Mouse (Mus musculus) CD4-positive, CD25-positive, alpha-beta regulatory T cell, adult 2 months (primary cell): Measurements from ENCODE around the gene Fgf2.

Experiments
- DNase-seq: peaks from one replicate; pipeline ENCODE4 v3.0.0-alpha.2; 2012; ENCODE audit warnings: low read depth, low spot score

The Fgf2 gene

GRCm38 (mm10) chr3:37348221-37349165 is at the start of gene Fgf2:
Fgf2 (plus strand) TSS chr3:37348346.
- peak; percentile 78 for DNase-seq

DNA sequence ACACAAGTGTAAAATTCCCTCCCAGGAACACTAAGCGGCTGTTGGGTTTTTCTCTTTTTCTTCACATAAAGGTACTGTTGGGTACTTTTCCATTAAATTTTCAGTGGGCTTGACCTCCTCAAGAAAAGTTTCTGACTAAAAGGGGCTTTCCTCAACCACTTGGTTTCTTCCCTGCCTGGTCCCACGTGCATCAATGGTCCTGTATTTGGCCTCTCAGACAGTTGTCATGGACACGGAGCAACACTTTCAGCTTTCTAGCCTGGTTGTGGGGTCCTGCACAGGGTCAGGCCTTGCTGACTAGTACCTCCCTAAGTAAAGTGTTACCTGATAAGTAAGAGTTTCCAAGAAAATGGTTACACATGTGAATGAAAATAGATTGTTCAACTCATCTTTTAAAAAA is 48.7 kb upstream of the Fgf2 start:
- no peak for DNase-seq

- peak; percentile 88 for DNase-seq
Observed at GRCm38 (mm10) chr3:37302685-37303084, 45.5 kb upstream of the Fgf2 start.

GRCm38 (mm10) chr3:37303392-37304139 is 44.6 kb upstream of the Fgf2 start:
- no peak for DNase-seq

DNA sequence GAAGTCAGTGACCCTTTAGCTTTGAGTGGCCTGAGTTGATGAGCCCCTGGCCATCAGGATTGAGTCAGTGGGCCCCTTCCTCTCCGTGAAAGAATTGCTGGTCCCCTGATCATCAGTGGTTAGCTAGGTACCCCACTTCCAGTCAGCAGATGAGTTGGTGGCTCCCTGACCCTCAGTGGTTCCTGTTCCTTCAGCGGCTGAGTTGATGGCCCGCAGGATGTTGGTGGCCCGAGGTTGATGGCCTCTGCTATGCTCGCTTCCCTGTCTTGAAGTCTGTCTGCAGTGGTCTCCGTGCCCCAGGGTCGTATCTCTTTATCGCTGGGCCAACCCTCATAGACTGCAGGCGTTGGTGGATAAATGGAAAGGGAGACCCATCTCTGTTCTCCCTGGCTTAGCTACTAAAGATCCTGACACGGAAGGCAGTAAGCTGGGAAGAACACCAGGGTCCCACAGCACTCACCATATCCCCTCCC is 36.2 kb upstream of the Fgf2 start:
- no peak for DNase-seq

GRCm38 (mm10) chr3:37312370-37312941 is 35.7 kb upstream of the Fgf2 start, which contains the start of the genes Bbs12 and Cetn4:
Bbs12 (plus strand) TSS chr3:37312554.
Cetn4 (minus strand) TSS chr3:37312708.
- DNase-seq = peak; percentile 97

DNA sequence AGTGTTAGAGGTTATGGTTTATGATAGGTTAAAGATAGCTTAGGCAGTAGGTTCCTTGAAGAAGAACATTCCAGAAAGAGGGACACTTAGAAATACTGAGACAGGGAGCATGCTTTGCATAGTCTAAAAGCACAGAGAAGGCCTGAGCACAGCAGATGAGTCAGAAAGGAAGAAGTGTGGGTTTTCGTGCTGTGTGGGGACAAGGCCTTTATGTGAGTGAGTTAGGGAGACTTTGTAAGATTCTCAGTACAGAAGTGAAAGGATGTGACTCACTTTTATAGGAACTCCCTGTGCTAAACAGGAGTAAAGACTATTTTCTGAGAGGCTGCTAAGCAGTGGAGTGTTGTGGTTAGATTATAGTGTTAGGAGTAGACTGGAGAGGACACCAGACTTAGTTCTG is 34.8 kb upstream of the Fgf2 start:
- peak; percentile 74 for DNase-seq

- DNase-seq = peak; percentile 10
Observed at GRCm38 (mm10) chr3:37316233-37316632, 31.9 kb upstream of the Fgf2 start.

DNA sequence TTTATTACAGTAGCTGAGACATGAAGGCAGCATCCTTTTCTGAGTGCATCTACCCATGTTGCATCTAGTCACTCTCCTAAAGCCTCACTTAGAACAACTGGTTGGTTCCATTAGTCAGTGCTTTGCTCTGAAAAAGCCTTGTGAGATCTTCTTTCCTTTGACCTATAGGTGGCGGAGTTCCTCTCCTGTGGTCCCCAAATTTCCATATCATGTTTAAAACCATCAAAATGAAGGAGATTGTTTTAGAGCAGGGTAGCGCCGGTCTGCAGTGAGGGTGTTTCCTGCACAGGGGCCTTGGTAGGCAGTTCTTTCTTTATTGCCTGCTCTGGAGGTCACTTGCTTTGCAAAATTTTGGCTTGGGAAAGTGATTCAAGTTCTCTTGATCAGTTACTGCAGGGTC is 23.8 kb upstream of the Fgf2 start:
- peak; percentile 60 for DNase-seq

DNA sequence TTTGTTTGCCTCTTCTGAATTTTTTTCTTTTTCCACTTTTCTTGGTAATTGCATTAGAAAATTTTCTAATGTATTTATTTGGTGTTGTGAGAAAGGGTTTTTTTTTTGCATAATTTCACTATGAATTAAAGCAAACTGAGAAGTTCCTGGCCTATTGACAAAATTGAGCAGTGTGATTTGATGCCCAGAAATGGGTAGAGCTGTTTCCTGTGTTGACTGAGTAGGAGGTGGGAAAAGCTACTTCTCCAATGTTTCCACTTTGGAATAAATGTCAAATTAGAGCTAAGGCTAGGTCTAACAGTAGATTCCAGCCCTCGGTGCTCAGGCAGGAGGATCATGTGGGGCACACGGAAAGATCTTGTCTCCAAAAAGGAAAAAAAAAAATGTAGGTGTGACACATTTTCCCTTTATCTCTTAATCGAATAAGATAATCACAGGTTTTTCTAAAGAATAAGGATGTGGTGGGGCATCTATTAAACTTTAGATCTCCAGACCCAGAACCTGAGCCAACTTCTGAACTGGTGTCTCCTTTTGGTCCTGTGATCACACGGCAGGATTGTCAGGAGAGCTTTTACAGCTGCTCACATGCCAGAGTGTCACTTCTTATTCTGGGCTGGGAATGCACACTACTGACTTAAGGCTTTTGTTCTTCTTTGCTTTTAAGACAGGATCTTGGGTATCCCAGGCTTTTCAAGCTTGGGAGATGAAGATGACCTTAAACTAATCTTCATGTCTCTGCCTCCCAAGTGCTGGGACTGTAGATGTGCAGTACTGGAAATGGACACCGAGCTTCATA is 22.6 kb upstream of the Fgf2 start:
- DNase-seq = no peak

DNA sequence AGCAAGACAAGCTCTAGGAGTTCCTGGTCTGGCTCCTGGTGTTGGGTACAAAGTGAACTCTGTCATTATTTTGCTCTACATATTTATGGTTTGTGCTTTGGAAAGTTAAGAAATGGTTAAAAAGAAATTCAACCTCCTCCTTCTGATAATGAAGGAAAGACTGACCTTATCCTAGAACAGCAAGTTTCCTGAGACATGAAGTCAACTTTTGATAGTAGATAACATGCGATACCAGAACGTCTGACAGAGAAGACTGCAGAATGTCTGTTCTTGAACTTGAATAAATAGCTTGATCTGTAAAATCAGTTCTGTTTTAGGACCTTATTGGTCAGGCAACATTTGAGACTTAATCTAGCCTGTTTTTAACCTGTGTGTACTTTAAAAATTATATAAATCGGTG is 21.5 kb upstream of the Fgf2 start:
- DNase-seq = no peak

- no peak for DNase-seq
Observed at GRCm38 (mm10) chr3:37328489-37328888, 19.7 kb upstream of the Fgf2 start.

DNA sequence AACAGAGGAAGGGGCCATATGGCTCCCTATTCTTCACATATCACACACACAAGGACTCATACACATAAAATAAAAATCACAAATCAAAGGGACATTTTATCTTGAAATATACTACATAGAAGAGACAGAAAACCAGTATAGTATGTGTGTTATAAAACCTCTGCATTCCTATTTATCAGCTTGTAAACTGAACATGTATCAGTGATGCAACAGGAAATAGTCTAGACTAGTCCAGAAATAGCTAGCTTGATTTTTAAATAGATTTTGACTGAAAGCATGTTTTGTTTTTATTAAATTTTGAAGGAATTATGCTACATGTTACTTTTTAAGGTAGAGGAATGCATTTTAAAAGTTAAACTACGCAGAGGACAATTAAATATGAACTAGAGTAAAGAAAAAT is 18.2 kb upstream of the Fgf2 start:
- peak; percentile 33 for DNase-seq

- DNase-seq = no peak
Observed at GRCm38 (mm10) chr3:37331999-37332449, 16.1 kb upstream of the Fgf2 start.

- DNase-seq = no peak
Observed at GRCm38 (mm10) chr3:37334053-37334452, 14.1 kb upstream of the Fgf2 start.

GRCm38 (mm10) chr3:37341110-37341509 is 7.0 kb upstream of the Fgf2 start:
- DNase-seq = peak; percentile 71

GRCm38 (mm10) chr3:37342811-37343210 is 5.3 kb upstream of the Fgf2 start:
- DNase-seq = no peak

DNA sequence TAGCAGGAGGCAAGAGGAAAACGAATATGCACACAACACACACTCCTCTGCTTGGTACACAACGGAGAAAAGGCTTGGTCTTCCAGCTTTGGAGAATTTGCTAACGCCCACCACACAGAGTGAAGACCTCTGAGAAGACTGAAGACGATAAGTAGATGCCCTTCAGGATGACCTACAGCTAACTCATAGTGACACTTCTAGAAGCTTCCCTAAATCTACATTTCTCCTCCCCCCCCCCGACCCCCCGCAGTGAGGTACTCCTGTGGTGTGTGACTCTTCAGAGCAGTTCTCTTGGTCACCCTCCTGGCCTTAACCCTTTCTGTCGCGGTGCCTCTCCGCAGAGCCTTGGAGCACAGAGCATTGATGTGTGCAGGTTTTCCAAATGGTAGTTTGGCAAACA is 475 bp upstream of the Fgf2 start:
- peak; percentile 12 for DNase-seq

DNA sequence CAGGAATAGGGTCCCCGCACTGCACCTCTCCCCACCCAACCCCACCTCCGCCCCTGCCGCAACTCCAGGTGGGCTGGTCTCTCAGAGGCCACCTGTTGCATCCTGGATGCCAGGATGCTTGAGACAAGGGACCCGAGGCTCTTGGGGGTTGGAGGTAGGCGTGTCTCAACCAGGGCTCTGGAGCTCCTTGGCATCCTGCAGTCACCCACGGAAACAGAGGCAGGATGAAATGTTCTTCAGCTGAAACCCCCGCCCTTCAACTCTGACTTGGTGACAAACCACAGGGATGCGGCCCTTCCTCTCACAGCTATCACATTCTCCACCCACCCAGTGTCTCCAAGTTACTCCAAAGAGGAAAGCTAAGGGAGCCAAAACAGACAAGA is 1.0 kb downstream of the Fgf2 start:
- peak; percentile 43 for DNase-seq

DNA sequence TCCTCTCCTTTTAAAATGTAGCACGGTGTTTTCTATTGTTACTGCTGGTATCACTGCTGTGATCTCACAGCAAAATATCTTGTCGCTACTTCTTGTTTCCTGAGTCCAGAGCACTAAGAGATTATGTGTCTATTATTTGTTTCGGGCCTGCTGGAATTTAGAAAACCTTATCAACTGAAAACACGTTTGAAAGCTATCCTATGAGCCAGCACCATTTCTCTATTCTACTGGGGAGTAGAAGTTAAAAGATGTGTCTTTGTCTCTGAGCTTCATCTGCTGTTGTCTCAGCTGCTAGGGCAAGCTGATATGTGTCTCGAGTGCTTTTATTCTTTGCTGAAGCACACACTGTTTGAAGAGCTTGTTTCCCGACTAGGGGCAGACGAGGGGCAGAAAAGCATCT is 2.2 kb downstream of the Fgf2 start:
- no peak for DNase-seq

DNA sequence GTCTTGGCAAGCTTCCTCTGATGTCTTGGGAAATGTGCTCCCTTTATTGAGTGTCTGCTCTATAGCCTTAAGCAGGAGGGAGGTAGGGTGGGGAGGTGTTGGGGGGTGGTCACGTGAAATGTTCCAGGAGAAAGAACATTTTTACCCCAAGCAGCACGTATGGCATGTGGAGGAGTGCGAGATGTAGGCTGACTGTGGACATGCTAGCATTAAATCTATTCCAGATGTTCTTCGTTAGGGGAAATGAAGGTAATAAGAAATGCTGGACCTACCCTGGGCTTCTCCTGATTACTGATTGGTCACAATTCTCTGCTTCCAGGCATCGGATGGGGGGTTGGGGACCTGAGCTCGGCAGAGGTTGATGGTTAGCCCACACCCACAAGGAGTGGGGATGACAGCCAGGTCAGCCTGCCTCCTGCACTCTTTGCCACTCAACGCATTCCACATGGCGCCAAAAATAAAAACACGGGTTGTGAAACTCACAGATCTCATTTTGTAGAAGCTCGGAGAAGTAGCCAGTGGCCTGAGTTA is 5.9 kb downstream of the Fgf2 start:
- no peak for DNase-seq
